Mouse (Mus musculus) C2C12 (cell line): ENCODE measurements around the gene Hormad2.

Experiments
- CTCF ChIP-seq: IDR thresholded peaks from one replicate; pipeline ENCODE4 v1.5.1; 2011; ENCODE audit not compliant: control insufficient read depth, insufficient read depth, insufficient read length
- MAX ChIP-seq: IDR thresholded peaks from one replicate; pipeline ENCODE4 v1.6.1; 2011; ENCODE audit warnings: mild to moderate bottlenecking, control low read depth
- MYOG ChIP-seq: IDR thresholded peaks from one replicate; pipeline ENCODE4 v1.6.1; 2011; ENCODE audit not compliant: control insufficient read depth, insufficient read length; ENCODE audit errors: extremely low read depth

DNA sequence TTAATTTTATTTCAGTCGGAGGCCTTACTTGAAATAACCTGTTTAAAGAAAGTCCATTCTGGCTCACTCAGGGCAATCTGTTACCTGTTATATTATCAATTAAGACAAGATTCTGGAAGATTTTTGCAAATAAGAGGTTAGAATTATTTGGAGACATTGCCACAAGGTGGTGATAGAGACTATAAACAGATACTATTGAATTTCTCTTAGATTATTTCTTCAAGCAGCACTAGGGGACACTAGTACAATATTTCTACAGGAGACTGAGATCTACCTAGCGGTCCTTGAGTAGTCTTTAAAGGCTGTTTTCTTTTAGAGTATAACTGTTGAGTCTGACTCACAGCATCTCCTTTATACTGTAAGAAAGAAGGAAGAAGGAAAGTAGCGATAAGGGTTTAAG lies 4.3 kb downstream of the Hormad2 start:
- no peak for TF ChIP-seq CTCF
- TF ChIP-seq MYOG = no peak
- TF ChIP-seq MAX = no peak
